Mouse (Mus musculus): ENCODE data around the gene Lrrc10b. TPM values are rescaled to one million over a fixed set of nuclear protein-coding genes. Genes with fewer than 3 reads are reported as not detected.

Gene Lrrc10b
- polyA plus RNA-seq, 1 experiment from 2014 or later: 12.5 TPM

DNA sequence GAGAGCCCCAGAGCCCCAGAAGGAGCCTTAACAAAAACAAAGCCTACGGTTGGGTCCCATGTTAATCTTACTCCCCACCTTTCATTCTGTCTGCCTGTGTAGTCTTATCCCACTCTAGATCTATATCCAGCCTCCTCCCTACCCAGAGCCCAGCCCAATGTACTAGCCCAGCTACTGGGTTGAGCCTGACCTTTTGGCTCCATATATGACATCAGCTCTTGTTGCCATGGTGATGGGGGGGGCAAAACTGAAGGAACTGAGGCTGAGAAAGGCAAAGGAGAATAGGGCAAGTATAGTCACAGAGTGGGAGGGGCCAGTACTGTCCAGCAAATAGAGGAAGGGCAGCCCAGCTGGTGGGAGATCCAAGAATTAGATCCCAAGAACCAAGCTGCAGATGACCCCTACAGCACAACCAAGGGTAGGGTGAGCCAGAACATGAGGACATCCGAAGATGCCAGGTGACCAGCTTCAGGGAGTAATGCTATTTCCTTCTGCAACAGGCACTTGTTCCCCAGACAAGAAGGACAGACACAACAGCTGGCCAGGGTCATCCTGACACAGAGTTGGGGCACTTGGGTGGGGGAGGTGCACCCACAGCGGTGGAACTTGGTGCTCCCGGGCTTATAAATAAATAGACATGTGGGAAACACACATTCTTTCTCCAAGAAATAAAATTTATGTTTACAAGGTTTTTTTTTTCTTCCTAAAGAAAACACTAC is 2.4 kb downstream of the Lrrc10b start:
- TF ChIP-seq CTCF (IDR thresholded peaks at IDR 0.05; ENCODE audit: low read depth): no peak
- H3K9ac ChIP-seq (ENCODE audit: low read depth, low read length): 0 out of 2 replicates have a peak overlapping the region, but pooled peaks have one; percentile 18
- H3K4me2 ChIP-seq (replicated peaks; ENCODE audit: low read depth): peak overlapping the region; percentile 90; the same call in 1 of the 2 replicates
- H3K4me3 ChIP-seq (ENCODE audit: low read depth, low read length): no peak overlapping the region
- peaks cover 39% of the 10 kb centered on the region for H3K27me3 ChIP-seq (replicated peaks; ENCODE audit: control insufficient read depth, insufficient read depth, low read length)
- peaks cover 10% of the 10 kb centered on the region; the same call in 1 of the 2 replicates for H3K4me1 ChIP-seq (replicated peaks; ENCODE audit: control insufficient read depth, insufficient read depth, low read length)
- H3K27ac ChIP-seq (ENCODE audit: low read depth, low read length): no peak overlapping the region
- no peaks in the 10 kb centered on the region for H3K36me3 ChIP-seq (ENCODE audit: control insufficient read depth, insufficient read depth)
- 0 out of 2 replicates have a peak, but pooled peaks have one; percentile 20 for ATAC-seq
- H3K9me3 ChIP-seq (ENCODE audit: control insufficient read depth): no peaks in the 10 kb centered on the region
- 59% methylated on average over 4 of the region's 4 CpGs for WGBS

DNA sequence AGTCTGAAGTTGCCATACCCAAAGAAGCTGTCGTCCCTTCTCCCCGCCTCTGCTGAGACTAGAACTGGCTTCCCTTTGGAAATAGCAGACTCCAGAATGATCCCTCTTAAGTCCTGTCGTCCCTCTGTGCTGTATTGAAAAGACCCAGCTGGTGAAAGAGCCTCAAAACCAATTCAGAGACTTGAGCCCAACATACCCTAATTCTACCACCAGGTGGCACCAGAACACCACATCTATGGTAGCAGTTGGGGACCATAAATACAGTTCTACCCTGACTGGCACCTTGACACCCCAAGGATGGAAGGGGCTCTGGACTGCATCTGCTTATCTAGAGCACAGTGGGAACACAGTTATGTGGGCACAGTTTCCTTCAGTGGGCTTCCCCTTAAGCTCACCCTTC is 7.6 kb downstream of the Lrrc10b start:
- H3K27ac ChIP-seq (ENCODE audit: low read depth, low read length): no peak overlapping the region

DNA sequence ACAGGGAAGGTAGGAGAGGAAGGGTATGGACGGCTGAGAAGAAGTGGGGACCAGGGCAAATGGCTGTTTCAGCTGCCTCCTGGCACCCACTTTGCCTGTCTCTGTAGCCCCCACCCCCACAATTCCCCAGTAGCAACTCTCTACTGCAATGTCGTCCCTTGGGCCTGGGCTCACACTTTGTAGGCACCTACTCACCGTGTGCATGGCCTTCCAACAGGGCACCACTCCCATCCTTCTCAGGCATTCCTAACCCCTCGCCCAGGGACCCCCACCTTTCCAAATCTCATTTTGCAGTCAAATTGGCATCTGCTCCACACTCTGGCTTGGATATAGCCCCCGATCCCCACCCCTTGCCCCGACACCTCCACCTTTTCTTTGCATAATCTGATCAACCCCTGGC is 8.1 kb downstream of the Lrrc10b start:
- 70% methylated on average over 6 of the region's 6 CpGs for WGBS
- Histone ChIP-seq H3K4me2 (replicated peaks; ENCODE audit: low read depth) (no peak overlapping the region), H3K4me3 (ENCODE audit: low read depth, low read length) (no peak overlapping the region), H3K27ac (ENCODE audit: low read depth, low read length) (no peak overlapping the region), H3K27me3 (replicated peaks; ENCODE audit: control insufficient read depth, insufficient read depth, low read length) (no peaks in the 10 kb centered on the region), H3K9ac (ENCODE audit: low read depth, low read length) (no peak overlapping the region), H3K4me1 (replicated peaks; ENCODE audit: control insufficient read depth, insufficient read depth, low read length) (no peaks in the 10 kb centered on the region), H3K9me3 (ENCODE audit: control insufficient read depth) (no peaks in the 10 kb centered on the region), H3K36me3 (ENCODE audit: control insufficient read depth, insufficient read depth) (no peaks in the 10 kb centered on the region)
- ATAC-seq: no peak
- TF ChIP-seq CTCF (IDR thresholded peaks at IDR 0.05; ENCODE audit: low read depth): no peak

More for the DNA sequence above, 7.6 kb downstream of the Lrrc10b start:
- Histone ChIP-seq H3K4me1 (replicated peaks; ENCODE audit: control insufficient read depth, insufficient read depth, low read length) (peaks cover under 1% of the 10 kb centered on the region; the same call in 1 of the 2 replicates), H3K4me3 (ENCODE audit: low read depth, low read length) (no peak overlapping the region), H3K27me3 (replicated peaks; ENCODE audit: control insufficient read depth, insufficient read depth, low read length) (peaks cover 1% of the 10 kb centered on the region; the same call in 1 of the 2 replicates), H3K36me3 (ENCODE audit: control insufficient read depth, insufficient read depth) (no peaks in the 10 kb centered on the region), H3K4me2 (replicated peaks; ENCODE audit: low read depth) (no peak overlapping the region), H3K9ac (ENCODE audit: low read depth, low read length) (no peak overlapping the region), H3K9me3 (ENCODE audit: control insufficient read depth) (no peaks in the 10 kb centered on the region)
- TF ChIP-seq CTCF (IDR thresholded peaks at IDR 0.05; ENCODE audit: low read depth): peak; percentile 98
- peak; percentile 46; the same call in 1 of the 2 replicates for ATAC-seq
- 0% methylated on average over 3 of the region's 3 CpGs for WGBS

DNA sequence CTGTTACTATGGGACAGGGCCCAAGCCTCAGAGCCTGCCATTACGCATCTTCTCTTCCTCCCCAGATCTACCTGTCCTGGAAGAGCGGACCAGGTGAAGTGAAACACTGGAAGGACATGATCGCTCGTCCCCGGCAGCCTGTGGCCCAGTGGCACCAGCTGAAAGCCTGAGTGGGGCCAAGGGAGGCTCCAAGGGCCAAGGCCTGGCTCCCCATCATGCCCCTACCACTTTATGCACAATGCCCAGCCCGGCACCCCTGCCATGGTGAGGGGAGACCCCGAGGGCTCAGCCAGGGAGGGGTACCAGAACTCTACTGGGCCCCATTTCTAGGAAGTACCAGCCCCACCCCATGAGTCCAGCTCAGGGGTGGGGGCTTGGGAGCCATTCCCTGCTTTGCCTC is 9.0 kb downstream of the Lrrc10b start:
- Histone ChIP-seq H3K27ac (ENCODE audit: low read depth, low read length) (no peak overlapping the region), H3K9me3 (ENCODE audit: control insufficient read depth) (no peaks in the 10 kb centered on the region), H3K4me3 (ENCODE audit: low read depth, low read length) (no peak overlapping the region), H3K9ac (ENCODE audit: low read depth, low read length) (no peak overlapping the region), H3K36me3 (ENCODE audit: control insufficient read depth, insufficient read depth) (no peaks in the 10 kb centered on the region), H3K4me1 (replicated peaks; ENCODE audit: control insufficient read depth, insufficient read depth, low read length) (no peaks in the 10 kb centered on the region), H3K4me2 (replicated peaks; ENCODE audit: low read depth) (no peak overlapping the region), H3K27me3 (replicated peaks; ENCODE audit: control insufficient read depth, insufficient read depth, low read length) (no peaks in the 10 kb centered on the region)
- ATAC-seq: no peak
- 92% methylated on average over 7 of the region's 7 CpGs for WGBS
- no peak for TF ChIP-seq CTCF (IDR thresholded peaks at IDR 0.05; ENCODE audit: low read depth)

DNA sequence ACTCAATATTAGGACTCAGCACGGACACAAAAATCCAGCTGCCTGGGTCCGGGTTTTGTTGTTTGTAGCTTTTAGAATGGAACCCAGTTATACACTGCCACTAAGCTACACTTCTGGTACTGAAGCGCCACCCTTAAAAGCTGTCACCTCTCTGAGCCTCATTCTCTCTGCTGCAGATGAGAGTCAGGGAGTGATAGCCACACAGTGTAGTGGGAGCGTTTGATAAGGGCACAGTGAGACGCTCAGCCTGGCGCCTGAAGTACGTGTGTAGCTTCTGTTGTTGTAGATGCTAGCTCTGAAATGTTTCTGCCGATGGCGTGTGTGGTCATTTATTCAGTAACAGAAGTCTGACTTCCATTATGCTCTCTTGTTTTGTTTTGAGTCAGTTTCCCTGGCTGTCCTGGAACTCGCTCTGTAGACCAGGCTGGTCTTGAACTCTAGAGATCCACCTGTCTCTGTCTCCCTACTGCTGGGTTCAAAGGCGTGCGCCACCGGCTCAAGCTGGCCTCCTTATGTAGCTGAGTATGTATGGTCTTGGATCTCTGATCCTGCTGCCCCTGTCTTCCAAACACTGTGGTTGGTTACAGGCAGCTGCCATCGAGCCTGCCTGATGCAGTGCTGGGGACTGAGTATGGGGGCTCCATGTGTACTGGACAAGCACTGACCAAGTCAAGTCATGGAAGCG is 12.4 kb downstream of the Lrrc10b start:
- H3K27ac ChIP-seq (ENCODE audit: low read depth, low read length): no peak overlapping the region
- TF ChIP-seq CTCF (IDR thresholded peaks at IDR 0.05; ENCODE audit: low read depth): no peak

DNA sequence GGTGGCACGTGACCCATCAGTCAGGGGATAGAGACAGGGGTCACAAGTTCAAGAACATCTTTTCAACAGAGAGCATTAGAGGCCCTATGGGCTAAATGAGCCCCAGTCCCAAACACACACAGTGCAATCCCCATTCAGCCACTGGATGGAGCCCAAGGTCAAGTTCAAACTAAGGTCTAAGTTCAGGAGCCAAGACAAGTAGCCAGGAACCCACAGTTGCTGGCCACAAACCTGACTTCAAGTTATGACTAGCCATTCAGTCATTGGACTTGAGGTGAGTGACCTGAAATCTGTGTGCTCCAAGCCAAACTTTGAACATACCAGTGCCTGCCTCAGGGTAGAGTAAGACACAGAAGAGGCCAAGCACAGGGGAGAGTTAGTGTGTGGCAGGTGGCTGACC is 19.8 kb downstream of the Lrrc10b start:
- ATAC-seq: no peak
- Histone ChIP-seq H3K27ac (ENCODE audit: low read depth, low read length) (no peak overlapping the region), H3K9ac (ENCODE audit: low read depth, low read length) (no peak overlapping the region), H3K4me1 (replicated peaks; ENCODE audit: control insufficient read depth, insufficient read depth, low read length) (no peaks in the 10 kb centered on the region), H3K36me3 (ENCODE audit: control insufficient read depth, insufficient read depth) (no peaks in the 10 kb centered on the region), H3K4me2 (replicated peaks; ENCODE audit: low read depth) (no peak overlapping the region), H3K9me3 (ENCODE audit: control insufficient read depth) (no peaks in the 10 kb centered on the region), H3K27me3 (replicated peaks; ENCODE audit: control insufficient read depth, insufficient read depth, low read length) (no peaks in the 10 kb centered on the region), H3K4me3 (ENCODE audit: low read depth, low read length) (no peak overlapping the region)
- WGBS: 61% methylated on average over 1 of the region's 1 CpGs
- peak; percentile 66 for TF ChIP-seq CTCF (IDR thresholded peaks at IDR 0.05; ENCODE audit: low read depth)

More for the DNA sequence above, 12.4 kb downstream of the Lrrc10b start:
- ATAC-seq: no peak
- Histone ChIP-seq H3K27me3 (replicated peaks; ENCODE audit: control insufficient read depth, insufficient read depth, low read length) (no peaks in the 10 kb centered on the region), H3K36me3 (ENCODE audit: control insufficient read depth, insufficient read depth) (no peaks in the 10 kb centered on the region), H3K9me3 (ENCODE audit: control insufficient read depth) (no peaks in the 10 kb centered on the region), H3K4me1 (replicated peaks; ENCODE audit: control insufficient read depth, insufficient read depth, low read length) (no peaks in the 10 kb centered on the region), H3K9ac (ENCODE audit: low read depth, low read length) (no peak overlapping the region), H3K4me2 (replicated peaks; ENCODE audit: low read depth) (no peak overlapping the region), H3K4me3 (ENCODE audit: low read depth, low read length) (no peak overlapping the region)
- 89% methylated on average over 15 of the region's 15 CpGs for WGBS
